Mouse (Mus musculus) midbrain, embryonic 14.5 days (tissue): ENCODE data around the gene Pfas. TPM values are rescaled to one million over a fixed set of nuclear protein-coding genes. Genes with fewer than 3 reads are reported as not detected.

ENCODE experiments used
- ATAC-seq: fragments of 200-750 bp; cut with Nextera tagmentation; 2 replicates; pipeline ENCODE4 v1.8.0; 2017; ENCODE audit warnings: moderate number of reproducible peaks, moderate library complexity; ENCODE audit not compliant: low FRiP score, low TSS enrichment
- DNase-seq: peaks from one replicate; pipeline ENCODE4 v3.0.0-alpha.2; 2015
- H3K27ac ChIP-seq: fragments of 300-500 bp; sonication (generic); replicated peaks from 2 replicates; pipeline ENCODE4 v1.5.1; 2014; ENCODE audit warnings: mild to moderate bottlenecking, low read depth, low read length, moderate library complexity
- H3K27me3 ChIP-seq: fragments of 300-500 bp; sonication (generic); 2 replicates; pipeline ENCODE4 v1.6.1; 2014; ENCODE audit warnings: low read length, control low read depth, mixed read lengths; ENCODE audit not compliant: control insufficient read depth, insufficient read depth
- H3K36me3 ChIP-seq: fragments of 300-500 bp; sonication (generic); 2 replicates; pipeline ENCODE4 v1.6.1; 2014; ENCODE audit warnings: low read length, control low read depth; ENCODE audit not compliant: control insufficient read depth, insufficient read depth
- H3K4me1 ChIP-seq: fragments of 300-500 bp; sonication (generic); 2 replicates; pipeline ENCODE4 v1.6.1; 2014; ENCODE audit warnings: mild to moderate bottlenecking, antibody characterized with exemption, low read length, control low read depth; ENCODE audit not compliant: control insufficient read depth, insufficient read depth
- H3K4me2 ChIP-seq: fragments of 300-500 bp; sonication (generic); 2 replicates; pipeline ENCODE4 v1.6.1; 2014; ENCODE audit warnings: mild to moderate bottlenecking, low read length, moderate library complexity
- H3K4me3 ChIP-seq: fragments of 300-500 bp; sonication (generic); replicated peaks from 2 replicates; pipeline ENCODE4 v1.5.1; 2014; ENCODE audit warnings: low read depth, low read length
- H3K9ac ChIP-seq: fragments of 300-500 bp; sonication (generic); replicated peaks from 2 replicates; pipeline ENCODE4 v1.6.1; 2014; ENCODE audit warnings: mild to moderate bottlenecking, low read length, moderate library complexity
- H3K9me3 ChIP-seq: fragments of 300-500 bp; sonication (generic); 2 replicates; pipeline ENCODE4 v1.6.1; 2016; ENCODE audit warnings: low read length, control low read depth, mixed read lengths; ENCODE audit not compliant: control insufficient read depth
- WGBS: fragments of 180-500 bp; shearing (Covaris S2); extraction: QIAGEN DNeasy Blood & Tissue Kit; methylation state at CpG from one replicate; pipeline ENCODE4 v1.1.7; 2014; 5-methylcytosine and 5-hydroxymethylcytosine counted together
- polyA plus RNA-seq: library from polyadenylated mRNA; unstranded; fragments of >200 nt; fragmentation: Nextera tagmentation; extraction: Ambion mirVana; gene quantifications from 2 replicates; pipeline ENCODE4 v1.2.1, GENCODE M21; 2014

Gene Pfas
- polyA plus RNA-seq, 1 experiment from 2014 or later: 16.5 TPM

DNA sequence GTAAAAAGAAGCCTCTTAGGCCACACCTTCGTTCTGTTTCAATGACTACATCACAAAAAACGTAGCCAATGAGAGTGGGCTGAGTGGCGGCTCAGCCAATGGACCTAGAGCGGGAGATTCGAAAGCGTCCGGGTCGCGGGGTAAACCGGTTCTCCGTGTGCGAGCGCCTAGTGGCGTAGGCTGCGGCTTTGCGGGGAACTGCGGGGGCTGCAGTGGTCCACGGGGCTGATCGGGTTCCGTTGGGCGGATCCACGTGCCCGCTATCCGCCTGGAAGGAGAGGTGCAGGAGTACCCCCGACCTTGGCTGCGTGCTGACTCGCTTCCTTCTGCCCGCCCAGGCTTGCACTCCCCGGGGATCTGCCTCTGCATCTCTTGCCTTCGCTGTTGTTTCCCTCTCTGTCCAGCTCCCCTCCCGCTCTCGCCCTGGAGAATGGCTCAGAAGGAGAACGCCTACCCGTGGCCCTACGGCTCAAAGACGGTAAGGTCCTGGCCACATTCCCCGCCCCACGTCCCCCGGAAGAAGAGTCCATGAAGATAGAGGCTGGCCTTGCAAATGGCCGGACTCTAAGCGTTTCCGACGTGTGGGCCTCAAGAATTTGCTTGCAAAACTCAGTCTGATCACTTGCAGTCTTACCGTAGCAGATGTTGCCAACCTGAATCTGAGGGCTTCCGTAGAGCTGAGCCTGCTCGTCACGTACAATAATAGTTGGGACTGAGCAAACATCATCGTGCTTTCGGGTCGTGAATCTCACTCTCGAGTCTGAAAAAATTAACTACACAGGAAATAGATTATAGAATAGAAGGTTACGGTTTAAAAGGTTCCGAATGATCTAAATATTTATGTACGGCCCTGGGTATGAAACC is 37.5 kb upstream of the Pfas start, which contains the start of gene Aurkb:
Gene Aurkb, plus strand, starts transcription at position 117 of the 864 bp plus-strand sequence.
- Histone ChIP-seq H3K4me3 (peak within 1 kb of the TSS; percentile 58), H3K36me3 (no peaks in the 10 kb centered on the region), H3K27ac (no peak within 1 kb of the TSS), H3K27me3 (no peaks in the 10 kb centered on the region), H3K9me3 (no peaks in the 10 kb centered on the region), H3K4me2 (peak within 1 kb of the TSS; percentile 98), H3K9ac (peak within 1 kb of the TSS; percentile 20), H3K4me1 (peaks cover 6% of the 10 kb centered on the region; the same call in 1 of the 2 replicates)
- peak; percentile 75 for ATAC-seq
- peak; percentile 96 for DNase-seq
- under 1% methylated on average over 54 of the region's 54 CpGs for WGBS

DNA sequence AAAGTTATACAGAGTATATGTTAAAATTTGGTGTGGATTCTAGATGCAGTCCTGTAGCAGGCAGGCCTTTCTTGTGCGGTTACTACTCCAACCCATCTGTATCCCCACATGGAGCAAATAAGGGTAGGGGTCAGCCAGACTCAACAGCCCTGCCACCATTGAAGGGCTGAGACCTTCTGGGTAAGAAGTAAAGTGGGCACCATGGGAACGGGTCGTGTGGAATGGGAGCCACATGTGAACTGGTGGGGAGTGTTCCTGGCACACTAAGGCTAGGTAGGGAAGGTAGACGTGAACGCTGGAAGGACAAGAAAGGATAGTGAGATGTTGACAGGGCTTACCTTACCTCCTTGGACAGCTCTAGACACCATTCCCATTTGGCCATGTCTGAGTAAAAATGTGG is 29.9 kb upstream of the Pfas start:
- Histone ChIP-seq H3K36me3 (peaks cover 23% of the 10 kb centered on the region), H3K9me3 (no peaks in the 10 kb centered on the region), H3K27me3 (no peaks in the 10 kb centered on the region), H3K27ac (no peak overlapping the region), H3K4me2 (peak overlapping the region; percentile 71; the same call in 1 of the 2 replicates), H3K9ac (no peak overlapping the region), H3K4me3 (no peak overlapping the region), H3K4me1 (peaks cover 17% of the 10 kb centered on the region)
- DNase-seq (no peak), ATAC-seq (no peak)
- WGBS: 72% methylated on average over 5 of the region's 5 CpGs

DNA sequence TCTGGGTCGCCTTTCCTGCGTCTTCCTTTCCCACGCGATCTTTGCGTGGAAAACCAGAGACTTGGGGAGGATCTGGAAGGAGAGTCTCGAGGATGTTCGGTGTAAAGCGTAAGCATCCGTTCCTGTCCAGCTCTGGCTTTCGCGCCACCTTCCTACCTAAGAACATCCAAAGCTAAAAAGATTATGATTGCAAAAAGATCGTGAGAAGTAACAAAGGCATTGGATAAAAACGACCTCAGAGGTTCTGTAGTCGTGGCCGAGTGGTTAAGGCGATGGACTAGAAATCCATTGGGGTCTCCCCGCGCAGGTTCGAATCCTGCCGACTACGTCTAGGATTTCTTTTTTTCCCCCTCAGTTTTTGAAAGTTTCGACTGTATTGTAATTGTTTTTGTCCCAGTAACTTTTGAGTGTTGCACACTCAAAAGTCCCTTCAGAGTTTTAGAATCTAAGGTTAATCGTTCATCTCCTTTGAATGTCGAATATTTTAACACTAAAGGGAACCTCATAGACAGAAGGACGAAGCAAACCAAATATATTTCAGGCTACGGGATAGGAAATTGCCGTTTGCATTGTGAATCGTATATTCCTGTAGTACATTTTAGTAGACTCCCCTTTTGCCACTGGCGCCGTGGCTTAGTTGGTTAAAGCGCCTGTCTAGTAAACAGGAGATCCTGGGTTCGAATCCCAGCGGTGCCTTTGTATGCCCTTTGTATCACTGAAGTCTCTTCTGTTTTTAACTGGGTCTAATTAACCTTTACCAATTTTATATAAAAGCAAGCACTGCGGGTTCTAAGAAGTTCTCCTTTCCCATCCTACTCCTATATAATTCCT is 29.2 kb upstream of the Pfas start:
- DNase-seq (peak; percentile 92), ATAC-seq (peak; percentile 51; the same call in 1 of the 2 replicates)
- under 1% methylated on average over 34 of the region's 34 CpGs for WGBS
- H3K9me3 ChIP-seq: no peaks in the 10 kb centered on the region
- peaks cover 17% of the 10 kb centered on the region for H3K4me1 ChIP-seq
- H3K36me3 ChIP-seq: peaks cover 30% of the 10 kb centered on the region
- H3K27ac ChIP-seq: peak overlapping the region; percentile 80
- H3K4me3 ChIP-seq: peak overlapping the region; percentile 67
- H3K27me3 ChIP-seq: no peaks in the 10 kb centered on the region
- H3K9ac ChIP-seq: peak overlapping the region; percentile 67
- H3K4me2 ChIP-seq: peak overlapping the region; percentile 64

DNA sequence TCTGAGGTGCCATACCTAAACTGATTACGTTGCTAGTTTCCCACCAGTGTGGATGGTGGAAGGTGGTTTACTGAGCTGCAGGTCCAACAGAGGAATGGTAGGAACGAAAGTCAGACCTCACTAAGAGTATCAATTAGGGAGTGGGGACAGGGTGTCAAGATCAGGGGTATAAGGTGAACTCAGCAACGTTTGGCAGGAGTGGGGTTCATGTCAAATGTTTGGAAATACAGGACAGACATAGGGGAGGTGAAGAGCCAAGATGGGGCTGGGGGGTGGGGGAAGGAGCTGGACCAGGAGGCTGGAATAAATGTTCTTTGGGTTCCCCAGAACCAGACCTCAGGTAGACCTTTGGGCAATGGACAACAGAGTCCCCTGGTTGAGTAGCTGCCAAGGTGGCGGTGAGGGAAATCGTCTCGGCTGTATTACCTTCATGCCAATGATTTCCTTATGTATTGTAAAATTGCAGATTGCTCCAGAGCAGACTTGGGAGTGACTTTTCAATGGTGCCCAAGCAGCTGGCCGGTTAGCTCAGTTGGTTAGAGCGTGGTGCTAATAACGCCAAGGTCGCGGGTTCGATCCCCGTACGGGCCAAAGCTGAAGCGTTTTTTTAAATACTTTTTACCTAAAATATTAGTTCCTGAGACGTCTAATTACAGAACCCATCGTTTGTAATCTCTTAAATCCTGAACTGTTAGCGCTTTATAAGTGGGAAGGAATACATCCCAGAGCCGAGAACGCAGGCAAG is 28.4 kb upstream of the Pfas start:
- no peak for ATAC-seq

DNA sequence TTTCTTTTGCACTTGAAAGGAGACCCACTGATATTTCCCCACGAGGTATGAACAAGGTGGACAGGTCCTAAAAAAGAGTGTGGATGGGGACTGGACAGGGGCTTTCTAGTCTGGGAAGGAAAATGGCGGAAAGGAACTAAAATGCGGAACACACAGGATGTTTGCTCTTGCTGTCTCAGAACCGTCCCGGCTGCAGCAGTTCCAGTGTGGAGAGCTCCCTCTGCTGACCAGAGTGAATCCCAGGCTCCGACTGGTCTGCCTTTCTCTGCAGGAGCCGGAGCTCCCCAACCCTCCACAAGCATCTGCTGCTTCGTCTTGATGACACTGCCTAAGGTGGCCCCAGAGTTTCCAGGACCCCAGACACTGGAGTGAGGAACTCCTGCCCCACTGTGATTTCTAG is 27.6 kb upstream of the Pfas start:
- Histone ChIP-seq H3K4me1 (peaks cover 17% of the 10 kb centered on the region), H3K27ac (peak overlapping the region; percentile 68), H3K4me2 (peak overlapping the region; percentile 64), H3K9ac (0 out of 2 replicates have a peak overlapping the region, but pooled peaks have one; percentile 20), H3K36me3 (peaks cover 46% of the 10 kb centered on the region), H3K4me3 (peak overlapping the region; percentile 10), H3K9me3 (no peaks in the 10 kb centered on the region), H3K27me3 (no peaks in the 10 kb centered on the region)
- DNase-seq (peak; percentile 89), ATAC-seq (0 out of 2 replicates have a peak, but pooled peaks have one; percentile 18)
- WGBS: 5% methylated on average over 8 of the region's 8 CpGs

More for the DNA sequence above, 28.4 kb upstream of the Pfas start:
- Histone ChIP-seq H3K4me2 (peak overlapping the region; percentile 64), H3K36me3 (peaks cover 38% of the 10 kb centered on the region), H3K27ac (peak overlapping the region; percentile 80), H3K4me1 (peaks cover 17% of the 10 kb centered on the region), H3K27me3 (no peaks in the 10 kb centered on the region), H3K9me3 (no peaks in the 10 kb centered on the region), H3K4me3 (peak overlapping the region; percentile 67), H3K9ac (peak overlapping the region; percentile 67)
- WGBS: 11% methylated on average over 20 of the region's 20 CpGs
- DNase-seq: peak; percentile 93

DNA sequence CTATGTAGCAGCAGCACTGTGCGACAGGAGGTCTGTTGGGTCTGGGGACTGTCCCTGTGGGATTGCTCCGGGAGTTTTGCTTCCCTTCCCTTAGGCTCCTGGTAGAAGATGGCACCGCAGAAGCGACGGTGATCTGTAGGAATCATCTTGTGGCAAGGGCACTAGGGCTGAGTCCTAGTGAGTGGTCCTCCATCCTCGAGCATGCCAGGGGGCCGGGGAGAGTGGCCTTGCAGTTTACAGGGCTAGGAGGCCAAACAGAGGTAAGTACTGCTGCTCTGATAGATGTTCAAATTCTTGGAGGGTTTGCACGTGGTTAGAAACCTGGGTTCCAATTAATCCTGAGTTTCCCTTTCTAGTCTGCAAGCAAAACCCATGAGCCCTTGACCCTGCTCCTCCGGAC is 27.2 kb upstream of the Pfas start:
- H3K4me3 ChIP-seq: peak overlapping the region; percentile 10
- peak overlapping the region; percentile 64 for H3K4me2 ChIP-seq
- ATAC-seq (no peak), DNase-seq (no peak)
- peaks cover 17% of the 10 kb centered on the region for H3K4me1 ChIP-seq
- H3K9me3 ChIP-seq: no peaks in the 10 kb centered on the region
- H3K36me3 ChIP-seq: peaks cover 50% of the 10 kb centered on the region
- 74% methylated on average over 9 of the region's 9 CpGs for WGBS
- H3K27me3 ChIP-seq: no peaks in the 10 kb centered on the region
- peak overlapping the region; percentile 68 for H3K27ac ChIP-seq
- H3K9ac ChIP-seq: 0 out of 2 replicates have a peak overlapping the region, but pooled peaks have one; percentile 20

DNA sequence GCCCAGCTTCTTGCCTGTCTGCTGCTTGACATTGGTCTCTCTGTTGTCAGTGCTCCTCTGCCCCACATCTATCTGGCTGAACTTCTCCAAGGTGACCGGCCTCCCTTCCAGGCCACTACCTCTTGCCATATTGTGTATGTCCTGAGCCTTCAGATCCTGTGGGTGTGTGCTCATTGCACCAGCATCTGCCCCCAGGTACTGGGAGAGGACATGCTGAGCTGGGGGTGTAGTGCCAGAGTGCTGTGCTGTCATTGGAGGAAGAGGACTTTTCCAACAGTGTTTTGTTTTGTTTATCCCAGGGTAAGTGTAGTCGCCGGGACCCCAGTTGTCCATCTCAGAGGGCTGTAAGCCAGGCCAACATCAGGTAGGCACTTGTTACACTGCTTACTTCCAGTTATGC is 26.3 kb upstream of the Pfas start:
- Histone ChIP-seq H3K9ac (no peak overlapping the region), H3K36me3 (peaks cover 58% of the 10 kb centered on the region), H3K27ac (no peak overlapping the region), H3K4me1 (peaks cover 17% of the 10 kb centered on the region), H3K9me3 (no peaks in the 10 kb centered on the region), H3K4me2 (no peak overlapping the region), H3K4me3 (no peak overlapping the region), H3K27me3 (no peaks in the 10 kb centered on the region)
- 86% methylated on average over 3 of the region's 3 CpGs for WGBS
- DNase-seq: no peak
- no peak for ATAC-seq

DNA sequence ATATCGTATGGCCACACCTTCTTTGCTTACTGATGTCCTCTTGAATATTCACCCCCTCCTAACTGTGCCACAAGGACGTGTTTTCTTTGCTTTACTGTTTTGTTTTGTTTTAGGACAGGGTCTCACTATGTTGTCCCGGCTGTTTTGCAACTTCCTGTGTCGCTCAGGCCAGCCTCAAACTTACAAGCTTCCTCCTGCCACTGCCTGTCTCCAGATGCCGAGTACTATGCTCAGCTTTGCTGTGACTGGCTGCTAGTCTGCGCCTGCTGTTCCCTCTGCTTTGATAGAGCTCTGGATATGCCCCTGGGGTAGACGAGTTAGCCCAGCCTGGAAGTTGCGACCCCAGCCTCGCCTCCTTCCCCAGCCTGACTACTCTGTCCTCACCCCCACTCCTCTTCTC is 25.3 kb upstream of the Pfas start:
- Histone ChIP-seq H3K4me3 (no peak overlapping the region), H3K36me3 (peaks cover 69% of the 10 kb centered on the region), H3K4me2 (no peak overlapping the region), H3K9me3 (no peaks in the 10 kb centered on the region), H3K27me3 (no peaks in the 10 kb centered on the region), H3K27ac (no peak overlapping the region), H3K9ac (no peak overlapping the region), H3K4me1 (peaks cover 8% of the 10 kb centered on the region; the same call in 1 of the 2 replicates)
- 86% methylated on average over 9 of the region's 9 CpGs for WGBS
- no peak for ATAC-seq
- DNase-seq: no peak
